Mouse (Mus musculus): Measurements from ENCODE around the gene Pcdh7.
A peak's percentile ranks its signal among the peaks of the same experiment; 100 is the strongest.
"Not testable (repeated sequence)": the region's sequence is repeated elsewhere in the genome, so short reads cannot be mapped to it uniquely, and the experiment has no call there.

The Pcdh7 gene

DNA sequence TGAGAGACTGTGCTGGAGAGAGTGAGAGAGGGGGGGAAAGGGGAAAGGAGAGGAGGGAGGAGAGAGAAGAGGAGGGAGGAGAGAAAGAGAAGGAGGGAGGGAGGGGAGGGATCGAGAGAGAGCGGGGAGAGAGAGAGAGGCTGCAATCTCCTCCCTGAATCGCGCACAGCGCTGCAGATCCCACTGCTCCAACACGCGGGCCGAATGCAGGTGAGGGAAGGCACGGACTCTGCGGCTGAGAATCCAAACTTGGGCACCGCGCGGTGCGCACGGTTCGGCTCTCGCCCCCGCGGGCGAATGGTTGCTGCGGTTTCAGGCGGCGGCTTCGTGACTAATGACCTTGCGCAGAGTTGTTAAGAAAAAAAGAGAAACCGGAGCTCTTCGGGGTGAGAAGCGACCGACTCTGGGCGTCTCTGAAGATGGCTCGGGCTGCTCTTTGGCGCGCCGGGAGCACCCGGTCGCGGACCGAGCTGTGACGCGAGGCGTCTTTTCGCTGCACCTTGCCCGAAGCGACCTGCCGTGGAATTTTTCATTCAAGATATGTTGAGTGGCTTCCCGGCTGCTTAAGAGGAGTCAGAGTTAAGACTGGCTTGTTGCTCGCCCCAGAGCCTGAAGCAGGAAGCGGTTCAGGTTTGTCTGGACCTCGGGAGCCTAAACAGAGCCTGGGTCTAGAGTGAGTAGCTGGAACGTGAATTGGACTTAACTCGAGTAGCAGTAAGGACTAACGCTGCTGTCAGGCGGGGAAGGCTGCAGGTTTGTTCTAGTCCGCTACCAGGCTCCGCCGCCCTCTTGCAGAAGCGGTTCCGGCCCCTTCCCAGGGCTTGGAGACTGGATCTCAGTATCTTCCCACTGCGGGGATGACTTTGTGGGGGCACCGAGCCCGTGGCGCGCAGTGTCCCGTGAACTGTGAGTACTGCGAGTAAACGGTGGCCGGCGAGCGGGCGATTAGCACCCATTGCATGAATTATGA lies at the start of gene Pcdh7:
Gene Pcdh7 (plus strand): TSS at position 62 of the 970 bp plus-strand sequence.
- peak; percentile 66 to 67 for DNase-seq

DNA sequence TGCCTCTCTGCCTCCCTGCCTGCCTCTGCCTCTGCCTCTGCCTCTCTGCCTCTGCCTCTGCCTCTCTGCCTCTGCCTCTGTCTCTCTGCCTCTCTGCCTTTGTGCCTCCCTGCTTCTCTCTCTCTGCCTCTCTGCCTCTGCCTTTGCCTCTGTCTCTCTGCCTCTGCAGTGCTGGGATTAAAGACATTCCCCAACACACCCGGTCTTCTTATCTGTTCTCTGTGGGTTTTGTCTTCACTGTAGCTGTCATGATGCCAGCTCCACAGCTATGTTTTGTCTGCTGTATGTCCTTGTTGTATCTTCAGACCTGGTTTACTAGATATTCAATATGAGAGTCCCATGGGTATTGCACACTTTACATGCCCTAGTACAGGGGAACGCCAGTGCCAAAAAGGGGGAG lies 40.8 kb upstream of the Pcdh7 start:
- not testable (repeated sequence) for DNase-seq

DNA sequence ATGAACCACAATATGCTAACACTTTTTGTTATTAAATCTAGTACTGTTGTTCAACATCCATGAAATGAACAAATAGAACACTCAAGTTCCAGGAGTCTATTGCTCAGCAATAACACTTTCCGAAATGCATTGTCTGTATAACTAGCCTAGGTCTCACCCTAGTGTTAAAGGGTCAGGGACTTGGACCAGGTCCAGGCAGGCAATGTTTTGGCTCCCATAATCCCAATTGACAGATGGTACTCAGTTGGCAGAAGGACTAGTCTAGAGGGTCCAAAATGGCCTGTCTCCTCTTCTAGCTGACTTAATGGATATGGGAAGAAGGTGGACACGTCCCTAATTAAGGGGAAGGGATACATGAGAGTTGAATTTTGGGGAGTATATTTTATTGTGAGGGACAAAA lies 9.4 kb upstream of the Pcdh7 start:
- peak; percentile 9 to 46 for DNase-seq

DNA sequence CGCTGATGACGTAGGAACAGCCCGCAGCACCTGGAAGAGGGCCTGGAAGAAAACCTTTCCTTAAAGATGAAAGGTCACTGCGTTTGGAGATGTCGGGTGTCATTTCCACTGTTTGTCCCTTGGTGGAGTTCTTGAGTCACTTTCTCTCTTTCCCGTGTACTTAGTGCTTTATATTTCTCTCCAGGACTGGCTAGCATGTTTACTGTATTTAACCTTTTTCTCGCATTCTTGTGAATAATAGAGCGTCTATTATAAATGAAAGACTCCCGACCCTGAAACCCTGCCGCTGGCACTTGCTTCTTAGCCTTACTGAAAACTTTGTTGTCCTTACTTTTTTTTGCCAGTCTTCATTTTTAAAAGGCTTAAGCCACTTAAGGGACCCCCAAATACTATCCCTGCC lies 3.8 kb upstream of the Pcdh7 start:
- DNase-seq, result peak; percentile 19 to 46

DNA sequence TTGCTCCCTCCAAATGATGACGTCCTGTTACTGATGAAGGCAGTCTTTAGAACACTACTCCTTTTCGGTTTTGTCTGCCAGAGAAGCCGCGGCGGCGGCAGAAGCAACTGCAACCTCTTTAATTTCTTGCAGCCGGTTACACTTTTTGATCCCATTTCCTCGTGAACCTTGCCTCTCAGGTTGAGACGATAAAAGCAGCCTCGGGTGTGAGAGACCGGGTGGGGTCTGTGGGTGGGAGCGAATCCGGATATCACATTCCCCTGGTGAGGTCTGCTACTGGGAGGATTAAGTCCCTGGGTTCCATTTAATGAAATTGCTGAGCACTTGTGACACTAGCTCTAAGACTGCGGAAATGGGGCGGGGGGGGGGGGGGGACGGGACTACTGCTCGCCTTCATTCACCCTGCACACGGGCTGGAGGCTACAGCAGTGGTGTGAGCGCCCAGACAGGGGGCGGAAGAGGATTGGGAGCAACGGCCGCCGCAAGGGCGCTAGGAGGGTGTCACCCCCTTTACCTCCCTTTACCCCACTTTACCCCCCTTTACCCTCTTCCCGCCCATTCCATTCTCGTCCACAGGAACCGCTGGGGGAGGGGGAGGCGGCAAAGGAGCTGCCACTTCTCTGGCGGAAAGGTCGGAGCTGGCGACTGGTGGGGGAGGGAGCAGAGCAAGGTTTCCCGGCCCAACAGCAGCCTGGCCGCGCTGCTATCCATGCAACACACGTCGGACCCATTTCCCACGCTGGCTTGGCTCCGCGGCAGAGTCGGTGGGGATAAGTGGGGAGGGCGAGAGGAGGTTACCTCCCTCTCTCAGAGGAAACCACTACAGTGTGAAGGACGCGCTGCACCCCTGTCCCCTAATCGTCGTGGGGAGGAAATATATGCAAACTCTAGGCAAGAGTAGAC lies 2.9 kb upstream of the Pcdh7 start:
- peak; percentile 59 to 61 for DNase-seq

DNA sequence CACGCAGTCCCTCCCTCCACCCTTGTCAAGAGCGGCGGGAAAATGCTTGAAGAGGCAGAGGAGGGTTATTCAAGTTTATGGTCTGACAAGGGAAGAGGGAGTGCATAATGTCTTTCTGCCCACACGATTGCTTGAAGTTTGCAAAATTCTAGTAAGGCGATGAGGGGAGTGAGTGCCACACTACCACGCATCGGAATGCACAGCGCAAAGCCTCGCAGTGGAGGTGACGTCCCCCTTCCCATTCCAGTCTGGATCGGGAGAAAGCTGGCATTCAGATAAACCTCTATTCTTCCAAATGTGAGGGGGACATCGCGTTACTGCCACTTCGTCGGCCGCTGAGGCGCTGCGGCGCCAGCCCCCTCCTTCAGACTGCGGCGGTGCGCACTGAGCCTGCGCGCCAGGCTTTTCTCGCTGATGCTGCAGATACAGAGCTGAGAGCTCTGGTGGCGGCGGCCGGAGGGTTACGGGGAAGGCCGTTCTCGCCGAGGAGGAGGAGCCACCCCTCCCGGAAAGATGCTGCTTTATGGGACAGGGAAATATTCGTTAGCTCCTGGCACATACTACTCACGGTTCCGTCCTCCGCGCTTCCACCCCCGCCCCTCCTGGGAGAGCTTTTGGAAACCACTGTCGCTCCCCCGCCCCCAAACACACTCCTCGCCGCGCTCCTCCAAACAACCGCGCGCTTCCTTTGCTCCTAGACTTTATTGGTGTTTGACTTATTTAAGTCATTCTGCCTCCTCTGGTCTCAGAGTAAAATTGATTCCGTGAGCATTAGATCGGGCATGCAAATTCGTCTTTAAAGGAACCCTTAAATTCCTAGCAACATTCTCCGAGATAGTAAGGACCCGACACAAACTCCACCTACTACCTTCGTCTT lies 2.0 kb upstream of the Pcdh7 start:
- peak; percentile 82 to 86 for DNase-seq

DNA sequence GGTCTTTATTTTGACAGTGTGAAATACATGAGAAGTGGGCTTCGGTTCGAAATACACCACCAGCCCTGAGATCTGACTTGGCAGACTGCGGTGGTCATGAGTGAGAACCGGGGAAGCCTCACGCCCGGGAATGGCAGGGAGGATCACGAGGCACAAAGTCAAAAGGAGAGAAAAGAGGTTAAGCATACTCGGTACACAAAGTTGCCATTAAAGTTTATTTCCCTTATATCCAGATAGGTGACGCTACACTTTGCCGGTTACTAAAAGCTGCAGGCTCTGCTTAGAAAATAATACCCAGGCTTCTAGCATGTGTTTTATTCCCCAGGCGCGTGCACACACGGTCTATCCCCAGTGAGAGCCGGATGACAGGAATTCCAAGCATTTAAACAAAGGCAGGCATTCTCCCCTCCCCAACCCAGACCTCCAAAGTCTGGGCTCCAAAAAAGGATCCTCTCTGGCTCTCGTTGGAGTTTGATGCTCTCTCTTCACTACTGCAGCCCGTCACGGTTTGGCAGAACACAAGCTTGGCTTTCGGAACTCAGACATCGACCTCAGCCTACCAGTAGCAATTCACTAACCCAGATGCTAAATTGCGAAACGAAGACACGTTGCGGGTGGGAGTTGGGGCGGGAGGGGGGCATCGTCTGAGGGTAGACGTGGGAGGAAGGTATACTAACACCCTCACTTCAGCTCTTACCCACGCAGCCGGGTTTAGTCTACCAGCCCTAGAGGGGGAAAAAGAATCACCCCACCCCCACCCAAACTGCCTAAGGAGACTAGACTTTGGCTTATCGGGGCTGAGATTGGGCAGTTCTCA lies 1.1 kb upstream of the Pcdh7 start:
- peak; percentile 43 to 48 for DNase-seq

DNA sequence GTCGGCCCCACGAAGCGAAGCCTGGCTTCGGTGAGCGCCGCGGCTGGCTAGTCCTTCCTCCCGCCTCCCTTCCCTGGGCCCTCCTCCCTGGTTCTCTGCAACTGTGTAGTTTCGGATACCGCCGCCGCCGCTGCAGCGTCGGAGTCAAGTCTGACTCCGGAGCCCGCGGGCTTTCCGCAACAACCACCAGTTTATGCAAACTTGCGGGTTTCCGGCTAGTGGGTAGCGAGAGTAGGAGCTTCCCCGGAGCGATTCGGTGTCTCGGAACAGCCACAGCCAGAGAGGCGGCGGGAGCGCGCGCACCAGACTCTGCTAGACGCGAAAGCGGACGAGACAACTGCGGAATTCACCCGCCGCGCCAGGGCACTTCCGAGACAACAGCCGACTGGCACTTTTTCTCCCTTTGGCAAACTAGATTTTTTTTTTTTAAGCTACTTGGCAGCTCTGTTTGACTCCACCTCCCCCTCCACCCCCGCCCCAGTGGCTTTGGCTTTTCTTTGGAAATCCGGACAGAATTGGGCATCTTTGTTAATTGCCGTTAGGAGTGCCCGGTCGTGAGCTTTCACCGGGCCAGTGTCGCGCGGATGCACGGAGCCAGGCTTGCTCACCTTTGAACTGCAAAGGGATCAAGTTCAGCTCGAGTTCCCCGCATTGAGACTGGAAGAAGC lies 395 bp upstream of the Pcdh7 start:
- DNase-seq, result peak; percentile 60 to 72

DNA sequence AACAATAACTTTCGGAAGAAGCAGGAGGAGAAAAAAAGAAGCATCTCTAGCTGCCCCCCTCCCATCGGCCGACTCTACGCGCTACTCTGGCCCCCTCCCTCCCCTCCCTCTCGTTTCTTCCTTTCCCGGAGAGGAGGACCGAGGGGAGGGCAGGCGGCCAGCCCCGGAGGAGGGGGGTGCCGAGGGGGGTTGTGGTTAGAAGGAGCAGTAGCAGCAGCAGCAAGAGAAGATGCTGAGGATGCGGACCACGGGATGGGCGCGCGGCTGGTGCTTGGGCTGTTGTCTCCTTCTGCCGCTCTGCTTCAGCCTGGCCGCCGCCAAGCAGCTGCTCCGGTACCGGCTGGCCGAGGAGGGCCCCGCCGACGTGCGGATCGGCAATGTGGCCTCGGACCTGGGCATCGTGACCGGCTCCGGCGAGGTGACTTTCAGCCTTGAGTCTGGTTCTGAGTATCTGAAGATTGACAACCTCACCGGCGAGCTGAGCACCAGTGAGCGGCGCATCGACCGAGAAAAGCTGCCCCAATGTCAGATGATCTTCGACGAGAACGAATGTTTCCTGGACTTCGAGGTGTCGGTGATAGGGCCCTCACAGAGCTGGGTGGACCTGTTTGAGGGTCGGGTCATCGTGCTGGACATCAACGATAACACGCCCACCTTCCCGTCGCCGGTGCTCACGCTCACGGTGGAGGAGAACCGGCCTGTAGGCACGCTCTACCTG lies 1.3 kb downstream of the Pcdh7 start:
- DNase-seq, result peak; percentile 57 to 63

DNA sequence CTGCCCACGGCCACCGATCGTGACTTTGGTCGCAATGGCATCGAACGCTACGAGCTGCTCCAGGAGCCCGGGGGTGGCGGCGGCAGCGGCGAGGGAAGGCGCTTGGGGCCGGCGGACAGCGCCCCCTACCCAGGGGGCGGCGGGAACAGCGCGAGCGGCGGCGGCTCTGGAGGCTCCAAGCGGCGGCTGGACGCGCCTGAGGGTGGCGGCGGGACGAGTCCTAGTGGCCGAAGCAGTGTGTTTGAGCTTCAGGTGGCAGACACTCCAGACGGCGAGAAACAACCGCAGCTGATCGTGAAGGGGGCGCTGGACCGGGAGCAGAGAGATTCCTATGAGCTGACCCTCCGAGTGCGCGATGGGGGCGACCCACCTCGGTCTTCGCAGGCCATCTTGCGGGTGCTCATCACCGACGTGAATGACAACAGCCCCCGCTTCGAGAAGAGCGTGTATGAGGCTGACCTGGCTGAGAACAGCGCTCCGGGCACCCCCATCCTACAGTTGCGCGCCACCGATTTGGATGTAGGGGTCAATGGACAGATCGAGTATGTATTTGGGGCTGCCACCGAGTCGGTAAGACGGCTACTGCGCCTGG lies 1.9 kb downstream of the Pcdh7 start:
- peak in 1 of 2 experiments; percentile 75 for DNase-seq

DNA sequence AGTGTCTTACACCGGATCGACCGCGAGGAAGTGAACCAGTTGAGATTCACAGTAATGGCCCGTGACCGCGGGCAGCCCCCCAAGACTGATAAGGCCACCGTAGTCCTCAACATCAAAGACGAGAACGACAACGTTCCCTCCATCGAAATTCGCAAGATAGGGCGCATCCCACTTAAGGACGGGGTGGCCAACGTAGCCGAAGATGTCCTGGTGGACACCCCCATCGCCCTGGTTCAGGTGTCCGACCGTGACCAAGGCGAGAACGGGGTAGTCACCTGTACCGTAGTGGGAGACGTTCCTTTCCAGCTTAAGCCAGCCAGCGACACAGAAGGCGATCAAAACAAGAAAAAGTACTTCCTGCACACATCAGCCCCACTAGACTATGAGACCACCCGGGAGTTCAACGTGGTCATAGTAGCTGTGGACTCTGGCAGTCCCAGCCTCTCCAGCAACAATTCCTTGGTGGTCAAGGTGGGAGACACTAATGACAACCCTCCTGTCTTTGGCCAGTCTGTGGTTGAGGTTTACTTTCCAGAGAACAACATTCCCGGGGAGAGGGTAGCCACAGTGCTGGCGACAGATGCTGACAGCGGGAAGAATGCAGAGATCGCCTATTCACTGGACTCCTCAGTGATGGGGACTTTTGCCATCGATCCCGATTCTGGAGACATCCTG lies 2.6 kb downstream of the Pcdh7 start:
- DNase-seq, result peak in 1 of 2 experiments; percentile 19

DNA sequence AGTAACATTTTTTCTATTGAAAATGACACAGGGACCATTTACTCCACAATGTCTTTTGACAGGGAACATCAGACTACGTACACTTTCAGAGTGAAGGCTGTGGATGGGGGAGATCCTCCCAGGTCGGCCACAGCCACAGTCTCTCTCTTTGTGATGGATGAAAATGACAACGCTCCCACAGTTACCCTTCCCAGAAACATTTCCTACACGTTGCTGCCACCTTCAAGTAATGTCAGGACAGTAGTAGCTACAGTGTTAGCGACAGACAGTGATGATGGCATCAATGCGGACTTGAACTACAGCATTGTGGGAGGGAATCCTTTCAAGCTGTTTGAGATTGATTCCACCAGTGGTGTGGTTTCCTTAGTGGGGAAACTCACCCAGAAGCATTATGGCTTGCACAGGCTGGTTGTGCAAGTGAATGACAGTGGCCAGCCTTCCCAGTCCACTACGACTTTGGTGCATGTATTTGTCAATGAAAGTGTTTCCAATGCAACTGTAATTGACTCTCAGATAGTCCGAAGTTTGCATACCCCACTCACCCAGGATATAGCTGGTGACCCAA lies 3.5 kb downstream of the Pcdh7 start:
- DNase-seq, result peak in 1 of 2 experiments; percentile 6

DNA sequence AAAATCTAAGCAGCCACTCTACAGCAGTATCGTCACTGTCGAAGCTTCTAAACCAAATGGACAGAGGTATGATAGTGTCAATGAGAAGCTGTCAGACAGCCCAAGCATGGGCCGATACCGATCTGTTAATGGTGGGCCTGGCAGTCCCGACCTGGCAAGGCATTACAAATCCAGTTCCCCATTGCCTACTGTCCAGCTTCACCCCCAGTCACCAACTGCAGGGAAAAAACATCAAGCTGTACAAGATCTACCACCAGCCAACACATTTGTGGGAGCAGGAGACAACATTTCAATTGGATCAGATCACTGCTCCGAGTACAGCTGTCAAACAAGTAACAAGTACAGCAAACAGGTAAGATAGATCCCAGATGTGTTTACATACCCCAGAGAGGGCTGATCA lies 4.2 kb downstream of the Pcdh7 start:
- no peak for DNase-seq

DNA sequence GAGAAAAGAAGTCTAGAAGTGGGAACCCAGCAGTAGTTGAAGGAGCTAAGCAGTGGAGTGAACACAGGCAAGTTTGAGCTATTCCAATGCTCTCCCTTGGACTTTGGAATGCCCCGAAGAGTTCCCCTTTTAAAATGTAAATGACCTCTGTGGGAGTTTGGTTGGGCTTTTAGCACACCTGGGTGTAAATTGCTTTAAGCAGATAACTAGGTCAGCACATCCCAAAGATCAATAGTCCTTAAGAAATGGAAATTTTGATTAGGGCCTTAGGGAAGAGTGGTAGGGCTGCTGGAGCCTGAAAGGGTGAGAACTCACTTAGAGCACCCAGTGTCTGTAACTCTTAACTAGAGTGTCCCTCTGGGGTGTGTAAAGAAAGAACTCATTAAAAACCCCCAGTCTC lies 15.7 kb downstream of the Pcdh7 start:
- DNase-seq, result no peak

DNA sequence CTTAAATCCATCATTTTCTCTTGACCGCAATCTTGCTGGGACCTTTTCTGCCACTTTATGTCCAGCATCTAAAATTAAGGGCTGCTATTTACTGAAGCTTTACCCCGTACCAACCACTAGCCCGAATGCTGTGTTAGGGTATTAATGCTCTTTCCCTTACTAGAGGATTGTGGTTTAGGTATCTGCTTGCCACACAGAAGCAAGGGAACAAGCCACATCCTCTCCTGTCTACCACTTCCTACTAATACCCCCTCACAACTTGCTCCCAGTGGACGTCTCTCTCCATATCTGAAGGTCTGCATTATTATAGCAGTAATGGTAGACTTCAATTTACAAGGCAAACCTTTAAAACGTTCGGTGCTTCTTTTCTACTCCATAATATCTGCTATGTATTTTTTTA lies 18.0 kb downstream of the Pcdh7 start:
- no peak for DNase-seq

DNA sequence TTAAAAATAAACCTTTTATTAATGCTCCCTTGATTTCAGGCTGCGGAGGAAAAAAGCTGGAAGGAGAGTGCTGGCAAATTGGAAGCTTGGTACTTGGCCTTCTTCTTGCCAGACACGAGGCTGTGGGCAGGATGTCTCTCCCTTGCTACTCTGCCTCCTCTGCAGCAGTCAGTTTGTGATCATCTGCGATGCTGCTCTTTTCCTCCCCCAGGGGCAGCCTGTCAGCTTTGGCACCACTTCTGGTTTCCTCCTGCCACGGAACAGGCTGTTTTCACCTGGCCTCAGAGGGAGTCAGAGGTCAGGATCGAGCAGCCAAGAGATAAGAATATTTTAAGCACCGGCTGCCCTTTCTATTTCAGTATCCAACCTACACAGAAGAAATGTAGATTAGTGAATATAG lies 25.2 kb downstream of the Pcdh7 start:
- peak; percentile 56 to 67 for DNase-seq

DNA sequence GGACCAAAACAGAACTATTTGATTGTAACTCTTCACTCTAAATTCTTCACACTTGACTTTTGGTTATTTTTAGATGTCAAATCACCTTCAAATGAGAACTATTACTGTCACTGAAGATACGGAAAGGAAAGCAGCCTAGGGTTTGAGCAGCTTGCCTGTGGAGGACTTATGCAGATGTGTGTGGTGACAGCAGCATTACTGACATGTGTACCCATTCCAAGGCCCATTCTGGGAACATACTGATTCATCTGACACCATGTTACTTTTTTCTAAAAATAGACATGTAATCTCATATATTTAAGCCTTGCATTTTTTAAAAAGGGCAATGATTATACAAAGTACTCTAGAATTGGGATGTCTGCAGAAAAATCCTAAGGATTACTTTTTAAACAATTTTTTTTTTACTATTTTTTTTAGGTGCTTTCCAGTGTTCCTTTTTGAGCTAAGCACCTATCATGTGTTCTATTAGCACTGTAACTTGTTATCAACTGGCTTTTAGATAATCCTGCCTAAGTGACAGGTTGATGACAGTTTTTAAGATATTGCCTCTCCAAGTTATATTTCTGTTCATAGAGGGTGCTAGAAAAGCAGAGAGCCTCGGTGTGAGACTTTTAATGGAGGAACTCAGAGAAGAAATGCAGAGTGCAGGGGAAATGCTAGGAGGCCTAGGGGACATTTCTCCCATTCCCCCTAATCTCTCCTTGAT lies 26.3 kb downstream of the Pcdh7 start:
- DNase-seq, result no peak

DNA sequence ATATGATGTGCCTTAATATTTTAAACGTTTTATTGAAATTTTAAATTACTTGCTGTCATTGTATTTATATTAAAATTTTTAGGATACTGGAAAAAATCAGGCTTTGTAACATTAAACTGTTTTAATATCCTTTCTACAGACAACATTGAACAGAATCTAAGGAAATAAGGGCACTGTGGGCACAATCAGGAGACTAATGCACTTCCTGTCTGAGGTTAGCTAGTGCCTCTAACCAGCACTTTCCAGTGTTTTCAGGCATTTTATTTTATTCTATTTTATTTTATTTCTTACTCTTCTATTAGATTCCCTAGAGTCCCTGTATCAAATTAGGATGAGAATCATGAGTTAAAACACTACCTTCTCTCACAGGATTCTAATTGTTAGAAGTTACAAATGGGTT lies 28.1 kb downstream of the Pcdh7 start:
- DNase-seq, result no peak
